Mouse (Mus musculus) activated CD4-positive, CD25-positive, alpha-beta regulatory T cell (primary cell): ENCODE data around the gene Cyp2a4. TPM values are rescaled to one million over a fixed set of nuclear protein-coding genes. Genes with fewer than 3 reads are reported as not detected.

Experiments
- polyA plus RNA-seq, 2 experiments: library from polyadenylated mRNA; unstranded; fragments of 100-300 nt; shearing (Covaris generic); gene quantifications; one replicate each; pipeline ENCODE4 v1.2.1; 2017

Gene Cyp2a4
- not detected for polyA plus RNA-seq

DNA sequence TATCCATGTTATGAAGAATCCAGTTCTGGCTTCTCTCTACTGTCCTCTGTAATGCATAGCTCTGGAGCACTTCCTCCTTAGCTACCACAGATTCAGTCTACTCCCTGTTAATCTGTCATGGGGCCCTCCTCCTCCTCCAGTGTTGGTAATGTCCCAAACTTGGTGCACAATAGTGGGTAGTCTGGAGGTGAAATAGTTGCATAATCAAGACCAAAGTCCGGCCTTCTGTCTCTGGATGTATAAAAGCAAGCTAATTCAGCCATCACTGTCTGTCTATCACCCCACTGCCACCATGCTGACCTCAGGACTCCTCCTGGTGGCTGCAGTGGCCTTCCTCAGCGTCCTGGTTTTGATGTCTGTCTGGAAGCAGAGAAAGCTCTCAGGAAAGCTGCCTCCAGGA, at the start of gene Cyp2a4:
TSS of gene Cyp2a4 (plus strand) at position 244 of the 400 bp plus-strand sequence.

GRCm38 (mm10) chr7:26260034-26260433, 46.9 kb upstream of the Cyp2a4 start, which contains the start of gene Vmn1r184:
Gene Vmn1r184 (plus strand): TSS chr7:26260334.

Other genes with a start within 250 kb of the Cyp2a4 start
- not detected for gene Cyp2b13, start 245.7 kb upstream of the Cyp2a4 start, polyA plus RNA-seq
- gene Cyp2b9, start 133.8 kb upstream of the Cyp2a4 start, polyA plus RNA-seq, result under 1 TPM in 1 of 2 experiments, not detected in 1; 0.15 TPM
- gene Vmn1r184, start 46.8 kb upstream of the Cyp2a4 start, polyA plus RNA-seq, result under 1 TPM; 0.02 to 0.06 TPM
- not detected for gene Nlrp9c, start 96.5 kb downstream of the Cyp2a4 start, polyA plus RNA-seq
- under 1 TPM in 1 of 2 experiments, not detected in 1; 0.57 TPM for gene Nlrp4a, start 127.9 kb downstream of the Cyp2a4 start, polyA plus RNA-seq
- not detected for gene Nlrp9a, start 227.9 kb downstream of the Cyp2a4 start, polyA plus RNA-seq